Mouse (Mus musculus) forebrain, embryonic 11.5 days (tissue): ENCODE measurements around the gene Enpp1. TPM values are rescaled to one million over a fixed set of nuclear protein-coding genes. Genes with fewer than 3 reads are reported as not detected.

Source experiments
- ATAC-seq: fragments of 200-750 bp; cut with Nextera tagmentation; replicated peaks from 2 replicates; pipeline ENCODE4 v1.8.0; 2017; ENCODE audit warnings: moderate TSS enrichment; ENCODE audit not compliant: low FRiP score
- DNase-seq: peaks from one replicate; pipeline ENCODE4 v3.0.0-alpha.2; 2017; ENCODE audit warnings: low spot score
- H3K27ac ChIP-seq: fragments of 300-500 bp; sonication (generic); 2 replicates; pipeline ENCODE4 v1.5.1; 2014; ENCODE audit warnings: low read depth, low read length
- H3K27me3 ChIP-seq: fragments of 300-500 bp; sonication (generic); 2 replicates; pipeline ENCODE4 v1.6.1; 2014; ENCODE audit warnings: mild to moderate bottlenecking, low read length, mixed read lengths; ENCODE audit not compliant: control insufficient read depth, insufficient read depth
- H3K36me3 ChIP-seq: fragments of 300-500 bp; sonication (generic); 2 replicates; pipeline ENCODE4 v1.6.1; 2014; ENCODE audit warnings: mild to moderate bottlenecking, low read length, moderate library complexity, mixed read lengths; ENCODE audit not compliant: control insufficient read depth, insufficient read depth
- H3K4me1 ChIP-seq: fragments of 300-500 bp; sonication (generic); replicated peaks from 2 replicates; pipeline ENCODE4 v1.6.1; 2014; ENCODE audit warnings: low read length, mixed read lengths; ENCODE audit not compliant: control insufficient read depth, insufficient read depth
- H3K4me2 ChIP-seq: fragments of 300-500 bp; sonication (generic); 2 replicates; pipeline ENCODE4 v1.6.1; 2014; ENCODE audit warnings: low read depth, mild to moderate bottlenecking, low read length, moderate library complexity, mixed read lengths; ENCODE audit not compliant: severe bottlenecking
- H3K4me3 ChIP-seq: fragments of 300-500 bp; sonication (generic); 2 replicates; pipeline ENCODE4 v1.5.1; 2014; ENCODE audit warnings: low read depth, low read length
- H3K9ac ChIP-seq: fragments of 300-500 bp; sonication (generic); 2 replicates; pipeline ENCODE4 v1.6.1; 2014; ENCODE audit warnings: low read length
- H3K9me3 ChIP-seq: fragments of 300-500 bp; sonication (generic); 2 replicates; pipeline ENCODE4 v1.6.1; 2016; ENCODE audit warnings: low read length, mixed read lengths; ENCODE audit not compliant: control insufficient read depth
- WGBS: fragments of 180-500 bp; shearing (Covaris S2); extraction: QIAGEN DNeasy Blood & Tissue Kit; methylation state at CpG from one replicate; pipeline ENCODE4 v1.1.7; 2014; 5-methylcytosine and 5-hydroxymethylcytosine counted together
- polyA plus RNA-seq: library from polyadenylated mRNA; unstranded; fragments of >200 nt; fragmentation: Nextera tagmentation; extraction: Ambion mirVana; gene quantifications from 2 replicates; pipeline ENCODE4 v1.2.1, GENCODE M21; 2014

The Enpp1 gene
- polyA plus RNA-seq, 1 experiment from 2014 or later, result 0.71 TPM

- Histone ChIP-seq H3K4me1 (no peaks in the 10 kb centered on the region; the same call in 1 of the 2 replicates), H3K4me3 (no peak overlapping the region), H3K4me2 (no peak overlapping the region), H3K36me3 (no peaks in the 10 kb centered on the region), H3K9me3 (no peaks in the 10 kb centered on the region), H3K27ac (no peak overlapping the region), H3K27me3 (peaks cover 5% of the 10 kb centered on the region; the same call in 1 of the 2 replicates), H3K9ac (no peak overlapping the region)
- ATAC-seq (no peak), DNase-seq (no peak)
- WGBS, result 82% methylated on average over 5 of the region's 5 CpGs
These were observed 4.3 kb upstream of the Enpp1 start for GRCm38 (mm10) chr10:24716232-24716631.

DNA sequence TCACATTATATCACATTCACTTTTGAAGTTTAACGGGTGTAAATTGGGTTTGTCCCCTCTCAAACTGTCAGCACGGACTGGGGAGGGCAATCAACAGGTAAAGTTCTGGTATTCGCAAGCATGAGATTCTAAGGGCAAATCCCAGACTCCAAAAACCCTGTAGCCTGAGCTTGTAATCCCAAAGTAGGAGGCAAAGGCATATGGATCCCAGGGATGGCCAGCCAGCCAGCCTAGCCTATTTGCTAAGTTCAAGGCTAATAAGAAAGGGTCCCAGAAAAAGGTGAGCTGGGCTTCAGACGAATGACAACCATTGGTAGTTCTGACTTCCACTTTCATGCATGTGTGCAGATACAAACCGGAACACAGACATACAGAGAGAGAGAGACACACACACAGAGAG, 942 bp upstream of the Enpp1 start:
- no peak overlapping the region for H3K4me3 ChIP-seq
- no peak overlapping the region for H3K9ac ChIP-seq
- no peak overlapping the region for H3K4me2 ChIP-seq
- H3K36me3 ChIP-seq, result no peaks in the 10 kb centered on the region
- peaks cover 7% of the 10 kb centered on the region; the same call in 1 of the 2 replicates for H3K27me3 ChIP-seq
- ATAC-seq, result no peak
- DNase-seq, result no peak
- H3K4me1 ChIP-seq, result no peaks in the 10 kb centered on the region; the same call in 1 of the 2 replicates
- 68% methylated on average over 5 of the region's 5 CpGs for WGBS
- H3K27ac ChIP-seq, result no peak overlapping the region
- no peaks in the 10 kb centered on the region for H3K9me3 ChIP-seq

GRCm38 (mm10) chr10:24712367-24712761, 405 bp upstream of the Enpp1 start:
- peaks cover 7% of the 10 kb centered on the region; the same call in 1 of the 2 replicates for H3K27me3 ChIP-seq
- DNase-seq (no peak), ATAC-seq (no peak)
- no peak overlapping the region for H3K27ac ChIP-seq
- 18% methylated on average over 15 of the region's 15 CpGs for WGBS
- H3K4me2 ChIP-seq, result peak overlapping the region; percentile 99
- H3K4me3 ChIP-seq, result peak overlapping the region; percentile 59
- no peak overlapping the region for H3K9ac ChIP-seq
- H3K4me1 ChIP-seq, result no peaks in the 10 kb centered on the region; the same call in 1 of the 2 replicates
- no peaks in the 10 kb centered on the region for H3K36me3 ChIP-seq
- no peaks in the 10 kb centered on the region for H3K9me3 ChIP-seq

DNA sequence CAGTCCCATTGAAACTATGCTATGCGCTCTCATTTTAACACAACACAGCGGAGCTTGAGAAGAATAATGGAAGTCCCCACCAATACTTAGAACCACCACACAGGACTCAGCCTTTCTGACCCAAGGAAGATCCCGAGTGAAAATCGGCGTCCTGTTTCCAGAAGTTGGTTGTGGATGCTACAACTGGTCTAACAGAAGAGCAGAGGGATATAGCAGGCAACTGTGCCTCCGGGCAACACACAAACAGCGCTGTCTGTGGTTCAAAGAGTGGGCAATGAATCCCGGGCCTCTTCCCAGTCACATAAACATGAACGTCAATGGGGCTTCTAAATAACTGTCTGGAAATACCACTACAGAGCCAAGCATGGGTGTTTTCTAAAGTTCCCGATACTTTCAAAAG, 888 bp downstream of the Enpp1 start:
- WGBS, result 23% methylated on average over 10 of the region's 10 CpGs
- Histone ChIP-seq H3K9me3 (no peaks in the 10 kb centered on the region), H3K4me3 (peak overlapping the region; percentile 59), H3K36me3 (no peaks in the 10 kb centered on the region), H3K27me3 (peaks cover 7% of the 10 kb centered on the region; the same call in 1 of the 2 replicates), H3K4me1 (no peaks in the 10 kb centered on the region; the same call in 1 of the 2 replicates), H3K27ac (no peak overlapping the region), H3K4me2 (peak overlapping the region; percentile 99), H3K9ac (no peak overlapping the region)
- DNase-seq (no peak), ATAC-seq (no peak)

- H3K27me3 ChIP-seq, result peaks cover 7% of the 10 kb centered on the region; the same call in 1 of the 2 replicates
These were observed 1.6 kb downstream of the Enpp1 start for GRCm38 (mm10) chr10:24710361-24710760.

GRCm38 (mm10) chr10:24707745-24708144, 4.2 kb downstream of the Enpp1 start:
- no peaks in the 10 kb centered on the region for H3K36me3 ChIP-seq
- peaks cover 7% of the 10 kb centered on the region; the same call in 1 of the 2 replicates for H3K27me3 ChIP-seq
- no peak overlapping the region for H3K4me3 ChIP-seq
- H3K9me3 ChIP-seq, result no peaks in the 10 kb centered on the region
- no peaks in the 10 kb centered on the region; the same call in 1 of the 2 replicates for H3K4me1 ChIP-seq
- DNase-seq (no peak), ATAC-seq (no peak)
- H3K27ac ChIP-seq, result no peak overlapping the region
- no peak overlapping the region for H3K9ac ChIP-seq
- no peak overlapping the region for H3K4me2 ChIP-seq
- WGBS, result 84% methylated on average over 6 of the region's 6 CpGs

More at GRCm38 (mm10) chr10:24710361-24710760, 1.6 kb downstream of the Enpp1 start:
- ATAC-seq (no peak), DNase-seq (no peak)
- no peak overlapping the region for H3K9ac ChIP-seq
- H3K4me1 ChIP-seq, result no peaks in the 10 kb centered on the region; the same call in 1 of the 2 replicates
- no peaks in the 10 kb centered on the region for H3K9me3 ChIP-seq
- no peak overlapping the region for H3K4me3 ChIP-seq
- WGBS, result 90% methylated on average over 6 of the region's 6 CpGs
- no peaks in the 10 kb centered on the region for H3K36me3 ChIP-seq
- no peak overlapping the region for H3K27ac ChIP-seq
- no peak overlapping the region for H3K4me2 ChIP-seq

GRCm38 (mm10) chr10:24706431-24707140, 5.4 kb downstream of the Enpp1 start:
- Histone ChIP-seq H3K27me3 (peaks cover 4% of the 10 kb centered on the region; the same call in 1 of the 2 replicates), H3K36me3 (no peaks in the 10 kb centered on the region), H3K27ac (no peak overlapping the region), H3K4me3 (no peak overlapping the region), H3K9ac (no peak overlapping the region), H3K4me1 (no peaks in the 10 kb centered on the region; the same call in 1 of the 2 replicates), H3K9me3 (no peaks in the 10 kb centered on the region), H3K4me2 (no peak overlapping the region)
- WGBS, result 91% methylated on average over 2 of the region's 2 CpGs
- DNase-seq, result no peak
- no peak for ATAC-seq

- no peaks in the 10 kb centered on the region for H3K27me3 ChIP-seq
- H3K36me3 ChIP-seq, result no peaks in the 10 kb centered on the region
- ATAC-seq (no peak), DNase-seq (no peak)
- no peaks in the 10 kb centered on the region for H3K4me1 ChIP-seq
- no peaks in the 10 kb centered on the region for H3K9me3 ChIP-seq
- 83% methylated on average over 2 of the region's 2 CpGs for WGBS
- no peak overlapping the region for H3K27ac ChIP-seq
- no peak overlapping the region for H3K9ac ChIP-seq
- no peak overlapping the region for H3K4me2 ChIP-seq
- no peak overlapping the region for H3K4me3 ChIP-seq
These were observed 9.3 kb downstream of the Enpp1 start for GRCm38 (mm10) chr10:24702698-24703097.
